In the genomic region with DNA sequence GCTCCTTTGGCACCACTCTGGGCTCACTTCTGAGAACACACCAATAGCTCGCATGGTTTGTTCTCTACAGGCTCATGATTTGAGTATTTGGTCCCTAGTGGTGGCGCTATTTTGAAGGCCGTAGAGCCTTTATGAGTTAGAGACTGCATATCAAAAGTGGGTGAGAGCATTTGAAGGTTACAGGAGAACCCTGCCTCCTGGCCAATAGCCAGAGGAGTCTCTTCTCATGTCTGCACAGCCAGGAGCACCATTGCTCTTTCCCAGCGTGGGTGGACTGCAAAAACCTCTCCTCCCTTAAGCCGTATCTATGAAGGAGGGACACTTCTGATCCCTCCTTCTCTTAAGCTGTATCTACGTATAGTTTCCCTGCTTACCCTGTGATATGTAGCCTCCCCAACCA, we compare ENCODE assay signal across 22 mouse cellular contexts. TPM values are rescaled to one million over a fixed set of nuclear protein-coding genes. Genes with fewer than 3 reads are reported as not detected.
DNase-seq lines count a peak whose midpoint lies in the region; ATAC-seq lines count a peak whose summit lies in the region.
"Had no signal": no experiment of that assay in that cellular context is flagged by ENCODE, and none has a peak within 500 bp of the region (broad histone marks: within the 10 kb centered on the region; RNA-seq: fewer than 3 reads in every experiment).

No protein-coding gene starts in this region.

- H3K4me1 ChIP-seq in forebrain, embryonic 15.5 days = no peaks in the 10 kb centered on the region
- H3K4me1 ChIP-seq: forebrain, embryonic 12.5 days had no signal

- peaks cover 35% of the 10 kb centered on the region for H3K36me3 ChIP-seq in forebrain, embryonic 15.5 days

- H3K9ac ChIP-seq in forebrain, embryonic 15.5 days (replicated peaks) = no peak overlapping the region
- H3K9ac ChIP-seq: embryonic facial prominence, embryonic 13.5 days; embryonic facial prominence, embryonic 15.5 days; forebrain, embryonic 12.5 days; forebrain, postnatal 0 days had no signal

- H3K27ac ChIP-seq in forebrain, embryonic 15.5 days (replicated peaks) = no peak overlapping the region
- H3K27ac ChIP-seq: embryonic facial prominence, embryonic 13.5 days; embryonic facial prominence, embryonic 15.5 days; forebrain, embryonic 10.5 days; forebrain, embryonic 12.5 days; gastrocnemius, adult 2 months had no signal

- WGBS in forebrain, embryonic 15.5 days = 88% methylated on average over 6 of the region's 6 CpGs

- H3K4me3 ChIP-seq in forebrain, embryonic 15.5 days = no peak overlapping the region
- H3K4me3 ChIP-seq: embryonic facial prominence, embryonic 13.5 days; embryonic facial prominence, embryonic 15.5 days; erythroblast, embryonic 14.5 days; forebrain, embryonic 10.5 days; forebrain, embryonic 12.5 days; gastrocnemius, adult 2 months had no signal

- ATAC-seq in forebrain, embryonic 15.5 days (replicated peaks) = no peak
- ATAC-seq: forebrain, embryonic 14.5 days; forebrain, postnatal 0 days had no signal

- H3K9me3 ChIP-seq in forebrain, embryonic 15.5 days = no peaks in the 10 kb centered on the region
- H3K9me3 ChIP-seq: embryonic facial prominence, embryonic 13.5 days; embryonic facial prominence, embryonic 15.5 days; forebrain, embryonic 10.5 days; forebrain, embryonic 12.5 days had no signal

- peak; percentile 31 for DNase-seq in adrenal gland, adult 2 months
- DNase-seq in adrenal gland, postnatal 4 days (ENCODE audit: low spot score in 2 of 2) = no peak
- peak; percentile 28 for DNase-seq in adrenal gland, adult 8-10 months
- peak; percentile 40 for DNase-seq in adrenal gland, postnatal 10 days
- DNase-seq in adrenal gland, postnatal 25 days = peak; percentile 37
- DNase-seq in cerebellum, adult 11-12 months = no peak
- DNase-seq in heart, postnatal 4 days = no peak
- DNase-seq: cerebellum, adult 18-20 months; cerebellum, adult 8-10 months; cerebellum, adult 9-11 months; cerebellum, postnatal 14 days; cerebellum, postnatal 36 days; embryo, embryonic 11 days; forebrain, postnatal 0 days; gastrocnemius, adult 2 months had no signal

- H3K4me2 ChIP-seq in forebrain, embryonic 15.5 days (replicated peaks) = no peak overlapping the region
- H3K4me2 ChIP-seq: embryonic facial prominence, embryonic 13.5 days; embryonic facial prominence, embryonic 15.5 days; forebrain, embryonic 12.5 days had no signal

- H3K27me3 ChIP-seq in forebrain, embryonic 15.5 days = no peaks in the 10 kb centered on the region
- H3K27me3 ChIP-seq: embryonic facial prominence, embryonic 13.5 days; embryonic facial prominence, embryonic 15.5 days; forebrain, embryonic 12.5 days had no signal

RNA-seq across cellular contexts. Expression of gene Rflnb, which starts 49.8 kb away (rescaled TPM):
- total RNA-seq in adrenal gland, adult 2 months (2021) = 10 to 100 TPM; 14.8 to 29.8 TPM
- 23.1 and 30.5 TPM in 2 replicates for polyA plus RNA-seq in adrenal gland, adult 2 months (2012; rRNA removed)
- total RNA-seq in adrenal gland, postnatal 4 days (2021) = 10 to 100 TPM; 35.5 to 40.1 TPM
- 10 to 100 TPM; 11.0 to 28.9 (median 16.0) TPM for total RNA-seq in adrenal gland, adult 8-10 months (2022)
- total RNA-seq in adrenal gland, postnatal 10 days (2021) = 10 to 100 TPM; 61.0 to 75.2 TPM
- 19.3 and 20.2 TPM in 2 replicates for total RNA-seq in adrenal gland, postnatal 25 days (2021)
- 5.9 and 6.1 TPM in 2 replicates for polyA plus RNA-seq in forebrain, embryonic 15.5 days (2015; fragmentation: Nextera tagmentation; extraction: Ambion mirVana)
- 10 to 100 TPM; 37.3 to 42.1 TPM for total RNA-seq in heart, postnatal 4 days (2021)

Comparison
In these comparisons a context has a peak if more than half of its experiments do, and no peak if none do; other contexts are left out.
1. DNase-seq: peak in adrenal gland, adult 2 months (single experiment), adrenal gland, adult 8-10 months (single experiment), adrenal gland, postnatal 10 days (single experiment) and adrenal gland, postnatal 25 days (single experiment); none in adrenal gland, postnatal 4 days (0 of 2), cerebellum, adult 11-12 months (single experiment) and heart, postnatal 4 days (single experiment).